Mouse (Mus musculus) forebrain, embryonic 14.5 days (tissue): ENCODE measurements around the gene Ppp1r3d. TPM values are rescaled to one million over a fixed set of nuclear protein-coding genes. Genes with fewer than 3 reads are reported as not detected.
A peak's percentile ranks its signal among the peaks of the same experiment; 100 is the strongest.

Source experiments
- ATAC-seq: fragments of 200-750 bp; cut with Nextera tagmentation; 2 replicates; pipeline ENCODE4 v1.8.0; 2017; ENCODE audit warnings: mild to moderate bottlenecking, moderate library complexity
- DNase-seq: peaks from one replicate; pipeline ENCODE4 v3.0.0-alpha.2; 2015; ENCODE audit warnings: low spot score
- H3K27ac ChIP-seq: fragments of 300-500 bp; sonication (generic); 2 replicates; pipeline ENCODE4 v1.5.1; 2014; ENCODE audit warnings: low read depth, mild to moderate bottlenecking, control low read depth, low read length, moderate library complexity
- H3K27me3 ChIP-seq: fragments of 300-500 bp; sonication (generic); replicated peaks from 2 replicates; pipeline ENCODE4 v1.6.1; 2014; ENCODE audit warnings: low read length, control low read depth, mixed read lengths; ENCODE audit not compliant: control insufficient read depth, insufficient read depth
- H3K36me3 ChIP-seq: fragments of 300-500 bp; sonication (generic); 2 replicates; pipeline ENCODE4 v1.6.1; 2014; ENCODE audit warnings: low read length, control low read depth; ENCODE audit not compliant: control insufficient read depth, insufficient read depth
- H3K4me1 ChIP-seq: fragments of 300-500 bp; sonication (generic); 2 replicates; pipeline ENCODE4 v1.6.1; 2014; ENCODE audit warnings: antibody characterized with exemption, low read length, control low read depth; ENCODE audit not compliant: control insufficient read depth, insufficient read depth
- H3K4me2 ChIP-seq: fragments of 300-500 bp; sonication (generic); 2 replicates; pipeline ENCODE4 v1.6.1; 2014; ENCODE audit warnings: mild to moderate bottlenecking, control low read depth, low read length
- H3K4me3 ChIP-seq: fragments of 300-500 bp; sonication (generic); 2 replicates; pipeline ENCODE4 v1.5.1; 2014; ENCODE audit warnings: low read depth, low read length, control low read depth
- H3K9ac ChIP-seq: fragments of 300-500 bp; sonication (generic); 2 replicates; pipeline ENCODE4 v1.6.1; 2014; ENCODE audit warnings: mild to moderate bottlenecking, low read length, control low read depth, moderate library complexity
- H3K9me3 ChIP-seq: fragments of 300-500 bp; sonication (generic); replicated peaks from 2 replicates; pipeline ENCODE4 v1.6.1; 2016; ENCODE audit warnings: low read length, control low read depth, mixed read lengths; ENCODE audit not compliant: control insufficient read depth
- WGBS: fragments of 180-500 bp; shearing (Covaris S2); extraction: QIAGEN DNeasy Blood & Tissue Kit; methylation state at CpG from one replicate; pipeline ENCODE4 v1.1.7; 2014; 5-methylcytosine and 5-hydroxymethylcytosine counted together
- polyA plus RNA-seq: library from polyadenylated mRNA; unstranded; fragments of >200 nt; fragmentation: Nextera tagmentation; extraction: Ambion mirVana; gene quantifications from 2 replicates; pipeline ENCODE4 v1.2.1, GENCODE M21; 2014

The Ppp1r3d gene
- polyA plus RNA-seq, result 1.1 and 1.8 TPM in 2 replicates

- peak; percentile 89 for ATAC-seq
- H3K4me2 ChIP-seq, result peak within 1 kb of the TSS; percentile 98
- peak; percentile 84 for DNase-seq
- WGBS, result under 1% methylated on average over 71 of the region's 74 CpGs
- peak within 1 kb of the TSS; percentile 27; the same call in 1 of the 2 replicates for H3K27ac ChIP-seq
- no peaks in the 10 kb centered on the region for H3K9me3 ChIP-seq
- H3K9ac ChIP-seq, result peak within 1 kb of the TSS; percentile 64
- H3K27me3 ChIP-seq, result peaks cover 10% of the 10 kb centered on the region
- no peaks in the 10 kb centered on the region for H3K36me3 ChIP-seq
- H3K4me3 ChIP-seq, result peak within 1 kb of the TSS; percentile 59
- peaks cover 8% of the 10 kb centered on the region for H3K4me1 ChIP-seq
Observed at GRCm38 (mm10) chr2:178414261-178415149, at the start of gene Ppp1r3d, which contains the start of gene Fam217b. Gene Ppp1r3d (minus strand): TSS chr2:178414472. Gene Fam217b (plus strand): TSS chr2:178414524.

- WGBS, result 60% methylated on average over 5 of the region's 5 CpGs
- H3K4me1 ChIP-seq, result peaks cover 3% of the 10 kb centered on the region
- H3K27me3 ChIP-seq, result no peaks in the 10 kb centered on the region
- no peaks in the 10 kb centered on the region for H3K36me3 ChIP-seq
- no peak overlapping the region for H3K4me2 ChIP-seq
- DNase-seq (no peak), ATAC-seq (no peak)
- no peak overlapping the region for H3K9ac ChIP-seq
- H3K27ac ChIP-seq, result no peak overlapping the region
- no peak overlapping the region for H3K4me3 ChIP-seq
- H3K9me3 ChIP-seq, result no peaks in the 10 kb centered on the region
Observed at GRCm38 (mm10) chr2:178460353-178460752, 46.1 kb upstream of the Ppp1r3d start.

GRCm38 (mm10) chr2:178457414-178457813, 43.1 kb upstream of the Ppp1r3d start:
- Histone ChIP-seq H3K4me3 (no peak overlapping the region), H3K36me3 (no peaks in the 10 kb centered on the region), H3K9me3 (no peaks in the 10 kb centered on the region), H3K27ac (no peak overlapping the region), H3K9ac (no peak overlapping the region), H3K4me1 (peaks cover 12% of the 10 kb centered on the region), H3K27me3 (no peaks in the 10 kb centered on the region), H3K4me2 (no peak overlapping the region)
- DNase-seq (no peak), ATAC-seq (no peak)
- WGBS, result 94% methylated on average over 6 of the region's 6 CpGs

GRCm38 (mm10) chr2:178454664-178455516, 40.6 kb upstream of the Ppp1r3d start:
- H3K4me1 ChIP-seq, result peaks cover 12% of the 10 kb centered on the region
- WGBS, result 38% methylated on average over 17 of the region's 17 CpGs
- H3K9me3 ChIP-seq, result no peaks in the 10 kb centered on the region
- no peak overlapping the region for H3K4me3 ChIP-seq
- peak overlapping the region; percentile 33; the same call in 1 of the 2 replicates for H3K27ac ChIP-seq
- peak; percentile 72 for DNase-seq
- peak; percentile 66 for ATAC-seq
- H3K4me2 ChIP-seq, result 0 out of 2 replicates have a peak overlapping the region, but pooled peaks have one; percentile 6
- no peak overlapping the region for H3K9ac ChIP-seq
- H3K36me3 ChIP-seq, result no peaks in the 10 kb centered on the region
- no peaks in the 10 kb centered on the region for H3K27me3 ChIP-seq

- Histone ChIP-seq H3K27ac (no peak overlapping the region), H3K4me3 (no peak overlapping the region), H3K27me3 (no peaks in the 10 kb centered on the region), H3K4me2 (no peak overlapping the region), H3K9me3 (no peaks in the 10 kb centered on the region), H3K9ac (no peak overlapping the region), H3K36me3 (no peaks in the 10 kb centered on the region), H3K4me1 (peaks cover 12% of the 10 kb centered on the region)
- 49% methylated on average over 10 of the region's 10 CpGs for WGBS
- no peak for ATAC-seq
- DNase-seq, result no peak
Observed at GRCm38 (mm10) chr2:178450961-178451360, 36.7 kb upstream of the Ppp1r3d start.

- Histone ChIP-seq H3K27ac (no peak overlapping the region), H3K36me3 (no peaks in the 10 kb centered on the region), H3K4me3 (no peak overlapping the region), H3K27me3 (no peaks in the 10 kb centered on the region), H3K4me2 (no peak overlapping the region), H3K9ac (no peak overlapping the region), H3K9me3 (no peaks in the 10 kb centered on the region), H3K4me1 (peaks cover 8% of the 10 kb centered on the region)
- no peak for ATAC-seq
- WGBS, result 6% methylated on average over 2 of the region's 2 CpGs
- no peak for DNase-seq
Observed at GRCm38 (mm10) chr2:178450236-178450635, 36.0 kb upstream of the Ppp1r3d start.

GRCm38 (mm10) chr2:178449386-178449785, 35.1 kb upstream of the Ppp1r3d start:
- DNase-seq (no peak), ATAC-seq (no peak)
- H3K27ac ChIP-seq, result no peak overlapping the region
- H3K9ac ChIP-seq, result no peak overlapping the region
- no peak overlapping the region for H3K4me2 ChIP-seq
- no peaks in the 10 kb centered on the region for H3K36me3 ChIP-seq
- H3K4me3 ChIP-seq, result no peak overlapping the region
- no peaks in the 10 kb centered on the region for H3K4me1 ChIP-seq
- H3K9me3 ChIP-seq, result no peaks in the 10 kb centered on the region
- no peaks in the 10 kb centered on the region for H3K27me3 ChIP-seq
- 82% methylated on average over 4 of the region's 4 CpGs for WGBS

- H3K4me1 ChIP-seq, result no peaks in the 10 kb centered on the region
- no peaks in the 10 kb centered on the region for H3K36me3 ChIP-seq
- no peaks in the 10 kb centered on the region for H3K27me3 ChIP-seq
- no peak overlapping the region for H3K9ac ChIP-seq
- no peak overlapping the region for H3K4me3 ChIP-seq
- DNase-seq (peak; percentile 37), ATAC-seq (no peak; the same call in 1 of the 2 replicates)
- H3K9me3 ChIP-seq, result no peaks in the 10 kb centered on the region
- H3K4me2 ChIP-seq, result no peak overlapping the region
- 57% methylated on average over 9 of the region's 9 CpGs for WGBS
- no peak overlapping the region for H3K27ac ChIP-seq
Observed at GRCm38 (mm10) chr2:178437311-178437710, 23.0 kb upstream of the Ppp1r3d start.
